Mouse (Mus musculus): ENCODE data around the gene Cd248.

The Cd248 gene

GRCm38 (mm10) chr19:5052166-5052822 lies 15.6 kb upstream of the Cd248 start:
- no peak for DNase-seq (ENCODE audit: low spot score)

DNA sequence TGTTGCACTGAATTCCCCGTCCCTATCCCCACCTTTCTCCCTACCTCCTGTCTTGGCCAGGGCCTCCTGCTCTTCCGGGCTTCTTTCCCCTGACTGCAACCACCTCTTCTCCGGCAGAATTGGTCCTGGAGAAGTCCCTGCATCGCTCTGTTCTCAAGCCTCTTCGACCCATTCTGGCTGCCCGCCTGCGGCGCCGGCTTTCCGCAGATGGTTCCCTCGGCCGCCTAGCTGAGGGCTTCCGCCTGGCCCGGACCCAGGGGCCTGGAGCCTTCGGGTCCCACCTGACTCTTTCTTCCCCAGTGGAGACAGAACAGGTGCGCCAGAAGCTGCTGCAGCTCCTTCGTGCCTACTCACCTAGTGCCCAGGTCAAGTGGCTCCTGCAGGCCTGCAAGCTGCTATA lies 15.0 kb upstream of the Cd248 start:
- DNase-seq (ENCODE audit: low spot score), result no peak

DNA sequence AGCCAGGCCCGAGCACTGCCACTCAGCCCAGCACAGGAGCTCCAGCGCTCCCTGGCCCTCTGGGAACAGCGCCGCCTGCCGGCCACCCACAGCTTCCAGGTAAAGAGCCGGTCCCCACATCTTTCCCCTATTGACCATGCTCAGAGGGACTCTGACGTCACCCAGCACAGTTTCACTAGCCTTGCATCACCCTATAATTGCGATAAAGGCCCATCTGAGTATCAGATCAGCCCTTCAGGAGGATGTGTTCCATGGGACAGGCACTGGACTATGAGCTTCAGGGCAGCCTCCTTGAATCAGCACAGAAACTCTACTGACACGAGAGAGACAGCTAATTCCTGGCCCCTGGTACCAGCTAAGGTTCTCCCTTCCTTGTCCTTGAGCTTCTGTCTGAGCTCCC lies 14.0 kb upstream of the Cd248 start:
- DNase-seq (ENCODE audit: low spot score), result peak; percentile 56

- no peak for DNase-seq (ENCODE audit: low spot score)
Observed at GRCm38 (mm10) chr19:5056251-5056650, 11.6 kb upstream of the Cd248 start.

DNA sequence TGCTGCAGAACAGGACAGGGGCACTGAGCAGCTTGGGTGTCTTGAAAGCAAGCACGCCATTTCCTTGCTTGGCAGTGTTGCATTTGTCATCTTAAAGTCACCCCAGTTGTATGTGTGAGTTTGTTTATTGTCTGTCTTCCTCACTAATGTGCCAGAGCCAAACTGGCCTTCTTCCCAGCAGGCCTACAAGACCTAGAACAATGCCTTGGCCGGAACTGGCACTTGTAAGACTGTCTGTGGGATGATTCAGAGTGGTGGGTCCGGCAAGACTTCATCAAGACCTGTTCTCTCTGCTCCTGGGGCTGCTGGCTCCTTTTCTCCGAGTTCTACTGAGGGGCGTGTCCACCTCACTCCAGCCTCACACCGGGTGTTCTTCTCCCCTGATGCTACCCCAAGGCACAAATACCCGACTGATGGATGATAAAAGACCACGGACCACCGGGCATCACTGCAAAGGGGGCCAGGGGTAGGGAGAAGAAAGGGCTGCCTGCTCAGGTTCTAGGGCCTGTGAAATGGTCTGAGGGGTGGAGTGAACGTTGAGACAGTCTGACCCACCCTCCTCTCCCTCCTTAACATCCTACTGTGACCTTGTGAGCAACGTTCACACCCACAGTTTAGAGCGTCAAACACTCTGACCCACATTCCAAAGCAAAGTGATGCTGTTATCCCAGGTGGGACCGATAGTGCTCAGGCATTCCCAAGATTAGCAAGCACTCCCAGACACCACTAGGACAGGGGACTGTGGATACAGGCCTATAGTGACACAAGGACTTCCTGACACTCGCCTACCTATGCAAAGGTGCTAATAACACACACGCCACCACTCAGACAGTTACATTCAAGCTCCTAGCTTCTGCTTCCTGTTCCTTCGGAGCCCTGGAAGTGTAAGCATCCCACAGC lies 9.8 kb upstream of the Cd248 start:
- DNase-seq (ENCODE audit: low spot score), result no peak

- no peak for DNase-seq (ENCODE audit: low spot score)
Observed at GRCm38 (mm10) chr19:5058801-5059771, 8.8 kb upstream of the Cd248 start.

DNA sequence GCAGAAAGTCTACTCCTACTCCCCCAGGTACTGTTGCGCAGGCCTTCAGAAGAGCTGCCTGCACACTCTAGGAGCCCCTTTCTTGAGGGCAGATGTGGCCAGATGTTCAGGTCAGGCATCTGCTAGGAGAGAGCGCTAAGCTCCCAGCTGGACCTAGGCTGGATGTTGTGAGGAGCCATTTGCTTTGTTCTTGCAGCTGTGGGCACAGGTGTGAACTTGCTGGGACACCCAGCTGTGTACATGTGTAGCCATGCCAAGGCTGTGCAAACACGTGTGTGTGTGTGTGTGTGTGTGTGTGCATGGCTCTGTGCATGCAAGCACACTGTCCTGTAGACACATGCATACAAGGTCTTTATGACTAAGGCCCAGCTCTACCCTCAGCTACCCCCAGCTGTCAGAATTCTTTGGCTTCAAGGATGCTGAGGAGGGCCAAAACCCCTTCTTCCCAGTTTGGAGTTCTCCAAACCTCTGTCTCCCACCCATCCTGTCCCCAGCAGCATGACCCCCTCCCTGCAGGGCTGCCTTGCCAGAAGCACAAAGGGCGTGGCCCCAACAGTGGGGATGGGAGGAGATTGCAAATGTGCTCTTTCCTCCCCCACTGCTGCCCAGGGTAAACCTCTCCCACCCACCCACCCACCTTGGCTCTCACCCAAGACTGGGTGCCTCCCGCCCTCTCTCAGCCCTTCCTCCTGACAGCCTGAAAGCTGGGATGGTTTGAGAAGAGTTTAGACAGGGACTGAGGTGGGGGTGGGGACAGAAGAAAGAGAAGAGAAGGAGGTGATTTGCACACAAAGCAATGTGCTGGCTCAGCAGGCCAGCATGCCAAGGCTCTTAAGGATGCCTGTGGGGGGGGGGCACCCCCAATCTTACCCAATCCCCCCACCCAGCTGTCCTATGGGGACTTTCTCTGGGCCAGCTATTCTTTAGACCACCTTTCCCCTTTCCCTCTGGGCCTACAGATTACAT lies 7.2 kb upstream of the Cd248 start:
- no peak for DNase-seq (ENCODE audit: low spot score)

GRCm38 (mm10) chr19:5062041-5062440 lies 5.8 kb upstream of the Cd248 start:
- no peak for DNase-seq (ENCODE audit: low spot score)

DNA sequence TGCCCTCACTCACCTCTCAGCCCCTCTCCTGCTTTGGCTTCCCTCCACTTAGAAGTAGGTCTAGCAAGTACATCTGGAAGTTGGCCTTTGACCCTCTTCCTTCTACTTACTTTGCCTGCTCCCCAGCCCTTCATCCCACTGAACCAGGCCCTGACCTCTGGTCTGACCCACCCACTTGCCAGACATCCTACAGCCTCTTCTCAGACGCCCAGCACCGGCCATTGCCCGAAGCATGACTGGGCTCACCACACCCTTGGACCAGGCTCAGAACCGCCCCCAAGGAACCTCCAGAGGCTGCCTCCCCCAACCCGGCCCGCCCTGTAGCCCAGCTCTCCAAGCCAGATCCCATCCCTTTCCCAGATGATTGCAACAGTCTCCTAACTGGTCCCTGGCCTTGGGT lies 5.4 kb upstream of the Cd248 start:
- DNase-seq (ENCODE audit: low spot score), result no peak

- no peak for DNase-seq (ENCODE audit: low spot score)
Observed at GRCm38 (mm10) chr19:5065104-5065503, 2.8 kb upstream of the Cd248 start.

DNA sequence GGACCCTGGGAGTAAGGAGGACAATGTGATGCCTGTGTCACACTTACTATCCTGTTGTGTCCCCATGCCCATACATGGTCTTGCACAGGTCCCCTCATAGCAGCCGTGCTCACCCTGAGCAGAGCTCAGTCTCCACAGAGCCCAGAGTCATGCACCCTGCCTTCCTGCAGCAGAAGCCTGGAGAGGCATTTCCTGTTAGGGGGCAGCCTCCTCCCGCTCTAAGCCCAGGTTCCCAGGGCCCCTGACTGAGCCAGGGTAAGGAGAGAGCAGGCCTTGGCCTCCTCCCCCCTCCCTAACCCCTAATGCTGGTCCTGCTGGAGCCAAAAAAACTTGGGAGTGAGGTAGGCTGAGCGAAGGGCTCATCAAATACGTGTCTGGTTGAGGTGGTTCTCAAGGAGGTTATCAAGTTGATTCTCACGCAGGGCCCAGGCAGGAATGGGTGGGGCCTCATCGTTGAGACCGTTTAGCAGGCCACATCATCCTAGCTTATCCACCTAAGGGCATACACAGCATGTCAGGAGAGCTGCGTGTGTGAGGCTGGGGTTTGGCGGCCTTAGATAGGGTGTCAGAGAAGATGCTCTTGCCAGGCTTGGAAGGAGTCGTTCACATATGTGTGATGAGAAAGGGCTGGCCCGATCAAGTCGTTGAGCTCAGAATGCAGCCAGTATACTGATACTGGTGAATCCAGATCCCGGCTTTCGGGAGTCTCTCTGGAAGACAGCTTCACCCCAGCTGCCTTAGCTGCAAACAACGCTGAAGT lies 658 bp upstream of the Cd248 start:
- peak; percentile 75 for DNase-seq (ENCODE audit: low spot score)

DNA sequence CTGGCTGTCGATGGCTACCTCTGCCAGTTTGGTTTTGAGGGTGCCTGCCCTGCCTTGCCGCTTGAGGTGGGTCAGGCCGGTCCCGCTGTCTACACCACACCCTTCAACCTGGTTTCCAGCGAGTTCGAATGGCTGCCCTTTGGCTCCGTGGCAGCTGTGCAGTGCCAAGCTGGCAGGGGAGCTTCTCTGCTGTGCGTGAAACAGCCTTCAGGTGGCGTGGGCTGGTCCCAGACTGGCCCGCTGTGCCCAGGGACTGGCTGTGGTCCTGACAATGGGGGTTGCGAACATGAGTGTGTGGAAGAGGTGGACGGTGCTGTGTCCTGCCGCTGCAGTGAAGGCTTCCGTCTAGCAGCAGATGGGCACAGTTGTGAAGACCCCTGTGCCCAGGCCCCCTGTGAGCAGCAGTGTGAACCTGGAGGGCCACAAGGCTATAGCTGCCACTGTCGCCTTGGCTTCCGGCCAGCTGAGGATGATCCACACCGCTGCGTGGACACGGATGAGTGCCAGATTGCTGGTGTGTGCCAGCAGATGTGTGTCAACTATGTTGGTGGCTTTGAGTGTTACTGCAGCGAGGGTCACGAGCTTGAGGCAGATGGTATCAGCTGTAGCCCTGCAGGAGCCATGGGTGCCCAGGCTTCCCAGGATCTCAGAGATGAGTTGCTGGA lies 824 bp downstream of the Cd248 start:
- no peak for DNase-seq (ENCODE audit: low spot score)

DNA sequence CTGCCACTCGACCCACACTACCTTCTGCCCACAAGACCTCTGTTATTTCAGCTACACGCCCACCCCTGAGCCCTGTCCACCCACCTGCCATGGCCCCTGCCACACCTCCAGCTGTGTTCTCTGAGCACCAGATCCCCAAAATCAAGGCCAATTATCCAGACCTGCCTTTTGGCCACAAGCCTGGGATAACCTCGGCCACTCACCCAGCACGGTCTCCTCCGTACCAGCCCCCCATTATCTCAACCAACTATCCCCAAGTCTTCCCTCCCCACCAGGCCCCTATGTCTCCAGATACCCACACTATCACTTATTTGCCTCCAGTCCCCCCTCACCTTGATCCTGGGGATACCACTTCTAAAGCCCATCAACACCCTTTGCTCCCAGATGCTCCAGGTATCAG lies 1.6 kb downstream of the Cd248 start:
- no peak for DNase-seq (ENCODE audit: low spot score)

- no peak for DNase-seq (ENCODE audit: low spot score)
Observed at GRCm38 (mm10) chr19:5069978-5070377, 2.1 kb downstream of the Cd248 start.

DNA sequence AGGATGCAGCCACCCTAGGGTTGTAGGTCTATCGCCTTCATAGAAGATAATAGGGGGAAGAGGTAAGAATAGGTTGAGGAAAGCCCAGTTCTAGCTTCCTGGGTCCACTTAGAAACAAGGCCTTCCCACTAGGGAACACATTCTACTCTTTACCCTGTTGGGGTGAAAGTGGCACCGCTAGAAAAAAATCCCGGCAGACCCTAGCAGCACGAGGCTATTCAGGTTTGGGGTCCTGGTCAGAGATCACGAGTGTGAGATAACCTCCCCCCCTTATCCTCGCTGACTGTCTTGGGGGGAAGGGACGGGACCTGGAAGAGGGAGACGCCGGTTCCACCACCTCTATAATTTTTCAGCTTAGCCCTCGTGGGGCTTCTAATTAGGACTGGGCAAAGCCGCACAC lies 3.2 kb downstream of the Cd248 start:
- no peak for DNase-seq (ENCODE audit: low spot score)

GRCm38 (mm10) chr19:5071545-5072369 lies 3.9 kb downstream of the Cd248 start:
- DNase-seq (ENCODE audit: low spot score), result peak; percentile 88

- peak; percentile 51 for DNase-seq (ENCODE audit: low spot score)
Observed at GRCm38 (mm10) chr19:5072389-5073019, 4.6 kb downstream of the Cd248 start.

- peak; percentile 58 for DNase-seq (ENCODE audit: low spot score)
Observed at GRCm38 (mm10) chr19:5073028-5073427, 5.2 kb downstream of the Cd248 start.
